Mouse (Mus musculus): Measurements from ENCODE around the gene Gm49320. TPM values are rescaled to one million over a fixed set of nuclear protein-coding genes. Genes with fewer than 3 reads are reported as not detected.
A peak's percentile ranks its signal among the peaks of the same experiment; 100 is the strongest.

The Gm49320 gene
- polyA plus RNA-seq (2012; rRNA removed), result 6.1 and 6.3 TPM in 2 replicates

DNA sequence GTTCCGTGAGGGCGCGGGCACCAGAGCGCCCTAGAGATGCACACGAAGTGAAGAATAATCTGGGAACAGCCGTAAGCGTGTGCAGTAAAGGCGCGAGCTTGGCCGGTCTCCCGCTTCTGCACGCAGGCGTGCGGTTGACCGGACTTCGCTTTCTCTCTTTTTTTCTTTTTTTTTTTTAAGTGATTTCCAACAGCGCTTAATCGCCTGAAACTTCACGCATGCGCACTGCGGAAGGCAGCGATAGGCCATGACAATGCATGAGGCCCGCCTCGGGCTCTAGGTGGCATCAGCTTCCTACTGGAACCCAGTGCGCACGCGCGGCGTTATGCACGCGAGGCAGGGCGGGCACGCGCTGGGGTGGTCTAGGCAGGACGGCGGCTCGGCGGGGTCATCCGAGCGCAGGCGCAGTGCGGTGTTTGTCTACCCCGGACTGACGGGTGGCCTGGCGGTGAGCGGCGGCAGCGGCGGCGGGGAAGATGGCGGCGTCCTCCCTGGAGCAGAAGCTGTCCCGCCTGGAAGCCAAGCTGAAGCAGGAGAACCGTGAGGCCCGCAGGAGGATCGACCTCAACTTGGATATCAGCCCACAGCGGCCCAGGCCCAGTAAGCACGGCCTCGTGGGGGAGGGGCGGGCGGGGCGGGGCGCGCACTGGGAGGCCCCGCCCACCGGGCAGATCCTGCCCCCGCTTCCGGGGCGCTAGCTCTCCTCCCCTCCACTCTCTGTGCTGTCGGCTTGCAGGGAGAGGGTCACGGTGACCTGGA, at the start of gene Gm49320, which contains the start of gene Map2k7:
Gm49320 (plus strand) TSS at position 432 of the 759 bp plus-strand sequence.
Map2k7 (plus strand) TSS at position 307 of the 759 bp plus-strand sequence.
- peak; percentile 99 to 100 for DNase-seq (ENCODE audit: extremely low spot score in 1 of 2, low spot score in 1 of 2)

DNA sequence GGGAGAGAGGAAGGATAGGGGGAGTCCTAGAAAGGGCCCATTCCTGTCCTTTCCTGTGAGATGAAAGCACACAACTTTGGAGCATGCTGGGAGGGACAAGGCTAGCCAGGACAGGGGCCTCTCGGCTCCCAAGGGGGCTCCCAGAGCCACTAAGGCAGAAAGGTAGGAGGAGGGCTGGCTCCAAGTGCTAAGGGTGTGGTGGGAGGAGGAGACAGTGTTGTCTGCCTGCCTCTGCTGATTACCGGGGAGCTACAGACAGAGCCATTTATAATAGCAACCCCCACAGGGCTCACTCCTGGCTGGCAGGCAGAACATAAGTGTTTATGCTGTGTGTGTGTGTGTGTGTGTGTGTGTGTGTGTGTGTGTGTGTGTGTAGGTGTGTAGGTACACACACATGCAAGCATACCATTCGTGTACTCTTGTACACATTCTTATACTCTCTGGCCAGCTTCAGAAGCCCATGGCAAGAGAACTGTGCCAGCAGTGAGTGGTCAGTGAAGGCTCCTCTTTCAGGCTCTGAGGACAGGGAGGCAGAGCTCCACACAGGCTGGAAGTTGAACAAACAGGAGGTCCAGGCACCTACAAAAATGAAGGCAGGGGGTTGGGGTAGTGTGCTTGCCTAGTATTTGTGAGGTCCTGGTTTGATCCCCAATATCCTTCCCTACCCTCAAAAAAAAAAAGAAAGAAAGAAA, 49.5 kb upstream of the Gm49320 start:
- DNase-seq (ENCODE audit: extremely low spot score in 1 of 2, low spot score in 1 of 2), result no peak

DNA sequence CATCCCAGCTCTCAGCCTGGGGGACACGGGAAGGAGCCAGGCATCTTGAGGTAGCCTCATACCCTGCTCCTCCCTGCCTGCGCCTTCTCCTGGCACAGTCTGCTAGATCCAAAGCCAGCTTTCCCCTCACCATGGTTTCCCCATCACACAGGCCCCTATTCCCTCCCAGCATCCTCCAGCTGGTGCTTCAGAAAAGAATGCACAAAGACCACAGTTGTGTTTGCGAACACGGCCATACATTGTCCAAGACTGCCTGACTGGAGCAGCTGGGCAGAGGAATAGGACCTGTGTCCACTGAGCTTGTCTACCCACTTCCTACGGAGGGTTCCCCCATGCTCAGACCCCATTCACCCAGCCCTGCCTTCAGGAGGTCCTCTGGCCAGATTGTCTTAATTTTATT, 46.4 kb upstream of the Gm49320 start:
- no peak for DNase-seq (ENCODE audit: extremely low spot score in 1 of 2, low spot score in 1 of 2)

DNA sequence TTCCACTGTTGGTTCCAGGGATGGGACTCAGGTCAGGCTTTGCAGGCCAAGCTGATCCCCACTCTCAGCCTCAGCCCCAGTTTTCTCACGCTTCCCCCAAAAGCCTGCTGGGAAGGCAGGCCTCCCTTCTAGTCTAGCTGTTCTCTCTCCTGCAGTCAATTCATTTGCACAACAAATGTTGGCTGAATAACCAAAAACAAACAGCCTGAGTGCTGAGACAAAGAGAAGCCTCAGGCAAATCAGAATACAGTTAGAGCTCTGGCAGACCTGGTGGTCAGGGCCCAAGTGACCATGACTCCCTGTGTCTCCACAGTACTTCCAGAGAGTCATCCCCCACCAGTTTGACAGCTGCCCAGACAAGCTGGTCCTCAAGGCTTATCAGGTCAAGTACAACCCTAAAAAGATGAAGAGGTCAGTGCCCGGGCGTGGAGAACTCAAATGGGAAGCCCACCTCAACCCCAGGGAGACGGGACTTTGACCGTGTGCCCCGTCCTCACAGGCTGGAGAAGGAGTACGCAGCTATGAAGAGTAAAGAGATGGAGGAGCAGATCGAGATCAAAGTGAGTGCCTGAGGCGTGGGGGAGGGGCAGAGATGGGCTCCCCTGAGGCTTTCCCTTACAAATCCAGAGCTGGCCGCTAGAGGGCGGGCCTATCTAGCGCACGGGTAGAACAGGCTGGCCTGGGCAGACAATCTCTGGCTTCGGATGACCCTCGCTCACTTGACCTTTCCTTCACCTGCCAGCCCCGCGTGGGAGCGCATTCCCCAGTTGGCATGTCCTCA, 45.7 kb upstream of the Gm49320 start:
- peak; percentile 77 to 96 for DNase-seq (ENCODE audit: extremely low spot score in 1 of 2, low spot score in 1 of 2)

DNA sequence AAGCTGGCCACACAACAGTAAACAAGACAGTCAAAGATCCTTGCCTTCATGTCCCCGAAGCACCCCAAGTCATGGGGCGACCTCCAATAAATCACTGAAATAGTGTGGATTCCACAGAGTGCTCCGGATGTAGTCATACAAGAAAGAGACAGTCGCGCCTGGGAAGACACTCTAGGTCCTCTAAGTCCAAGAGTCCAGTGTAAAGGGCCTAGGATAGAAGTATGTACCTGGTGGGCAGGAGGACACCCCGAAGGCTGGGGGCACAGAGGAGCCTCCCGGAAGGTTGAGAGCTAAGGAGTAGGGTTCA, 45.1 kb upstream of the Gm49320 start:
- no peak for DNase-seq (ENCODE audit: extremely low spot score in 1 of 2, low spot score in 1 of 2)

DNA sequence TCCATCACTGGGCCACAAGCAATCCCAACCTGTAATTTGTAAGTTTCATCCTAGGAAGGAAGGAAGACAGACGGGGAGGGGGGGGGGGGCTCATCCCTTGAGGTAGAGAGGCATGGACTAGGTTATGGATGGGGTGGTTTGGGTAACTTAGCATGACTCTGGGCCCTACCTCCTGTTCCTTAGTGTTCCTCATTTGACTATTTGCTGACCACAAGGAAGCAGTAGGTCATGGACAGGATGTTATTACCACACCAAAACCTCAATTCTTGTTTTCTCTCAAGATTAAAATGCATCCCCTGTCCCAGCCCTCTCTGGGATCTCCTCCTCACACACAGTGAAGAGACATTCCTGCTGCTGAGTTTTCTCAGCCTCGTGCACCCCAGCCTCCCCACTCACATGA, 37.3 kb upstream of the Gm49320 start:
- no peak for DNase-seq (ENCODE audit: extremely low spot score in 1 of 2, low spot score in 1 of 2)

DNA sequence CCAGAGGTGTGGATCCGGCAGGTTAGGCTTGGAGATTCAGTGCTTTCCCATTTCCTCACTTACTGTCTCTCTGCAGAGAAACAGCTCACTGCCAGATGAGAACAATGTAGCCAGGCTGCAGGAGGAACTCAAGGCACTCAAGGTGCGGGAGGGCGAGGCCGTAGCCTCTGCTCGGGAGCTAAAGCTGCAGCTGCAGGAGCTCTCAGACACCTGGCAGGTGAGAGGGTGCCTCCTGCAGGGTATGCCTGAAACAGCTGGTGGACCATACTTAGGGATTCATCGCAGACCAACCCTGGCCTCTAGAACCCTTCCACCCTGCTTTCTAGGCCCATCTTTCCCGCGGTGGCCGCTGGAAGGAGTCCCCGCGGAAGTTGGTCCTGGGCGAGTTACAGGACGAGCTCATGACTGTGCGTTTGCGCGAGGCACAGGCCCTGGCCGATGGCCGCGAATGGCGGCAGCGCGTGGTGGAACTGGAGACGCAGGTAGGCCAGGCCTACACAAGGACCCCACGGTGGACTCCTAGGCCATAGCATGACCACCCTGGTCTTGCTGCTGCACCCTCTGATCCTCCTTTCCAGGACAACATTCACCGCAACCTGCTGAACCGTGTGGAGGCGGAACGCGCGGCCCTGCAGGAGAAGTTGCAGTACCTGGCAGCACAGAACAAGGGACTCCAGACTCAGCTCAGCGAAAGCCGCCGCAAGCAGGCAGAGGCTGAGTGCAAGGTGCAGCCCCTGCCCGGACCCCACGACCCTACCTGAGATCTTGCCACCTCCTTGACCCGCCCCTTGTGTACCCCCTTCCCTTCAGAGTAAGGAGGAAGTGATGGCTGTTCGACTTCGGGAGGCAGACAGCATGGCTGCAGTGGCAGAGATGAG, 33.2 kb upstream of the Gm49320 start:
- DNase-seq (ENCODE audit: extremely low spot score in 1 of 2, low spot score in 1 of 2), result no peak

DNA sequence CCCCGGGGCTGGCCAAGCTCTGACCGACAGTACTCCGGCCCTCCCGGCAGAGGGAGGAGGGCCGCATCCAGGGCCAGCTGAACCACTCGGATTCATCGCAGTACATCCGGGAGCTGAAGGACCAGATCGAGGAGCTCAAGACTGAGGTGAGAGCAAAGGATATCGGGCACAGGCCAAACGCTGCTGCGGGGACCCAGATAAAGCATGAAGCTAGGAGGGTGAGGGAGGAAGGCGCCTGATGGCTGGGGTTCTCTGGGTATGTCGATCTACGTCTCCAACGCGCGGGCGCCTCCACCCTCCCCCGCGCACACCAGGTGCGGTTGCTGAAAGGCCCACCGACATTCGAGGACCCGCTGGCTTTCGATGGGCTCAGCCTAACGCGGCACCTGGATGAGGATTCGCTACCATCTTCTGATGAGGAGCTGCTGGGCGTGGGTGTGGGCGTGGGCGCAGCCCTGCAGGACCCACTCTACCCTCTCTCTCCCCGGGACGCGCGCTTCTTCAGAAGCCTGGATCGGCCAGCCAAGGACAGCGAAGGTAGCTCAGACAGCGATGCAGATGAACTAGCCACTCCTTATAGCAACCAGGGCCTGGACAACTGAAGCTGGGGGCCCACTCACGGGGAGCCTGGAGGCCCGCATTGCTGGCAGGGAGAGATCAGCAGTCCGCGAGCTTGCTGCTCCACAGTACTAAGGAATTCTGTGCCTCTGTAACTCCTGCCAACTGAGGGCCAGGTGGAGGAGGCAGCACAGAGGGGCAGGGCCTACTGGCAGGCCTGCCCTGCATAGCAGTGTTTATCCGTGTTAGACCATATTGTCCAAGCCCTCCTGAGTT, 32.3 kb upstream of the Gm49320 start:
- no peak for DNase-seq (ENCODE audit: extremely low spot score in 1 of 2, low spot score in 1 of 2)

DNA sequence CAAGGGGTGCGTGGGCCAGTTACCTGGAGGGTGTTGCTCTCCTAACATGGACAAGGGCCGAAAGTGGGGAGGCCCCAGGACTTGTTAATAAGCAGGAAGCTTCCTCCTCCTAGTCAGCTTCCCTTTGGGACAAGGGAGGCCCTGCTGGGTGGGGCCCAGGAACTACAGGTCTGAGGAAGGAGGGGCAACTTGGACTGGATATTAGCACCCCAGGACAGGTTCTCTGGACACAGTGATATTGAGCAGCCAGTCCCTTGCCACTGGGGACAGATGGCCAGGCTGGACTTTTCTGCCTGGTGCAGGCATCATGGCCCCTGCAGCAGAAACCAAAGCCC, 31.7 kb upstream of the Gm49320 start:
- no peak for DNase-seq (ENCODE audit: extremely low spot score in 1 of 2, low spot score in 1 of 2)

DNA sequence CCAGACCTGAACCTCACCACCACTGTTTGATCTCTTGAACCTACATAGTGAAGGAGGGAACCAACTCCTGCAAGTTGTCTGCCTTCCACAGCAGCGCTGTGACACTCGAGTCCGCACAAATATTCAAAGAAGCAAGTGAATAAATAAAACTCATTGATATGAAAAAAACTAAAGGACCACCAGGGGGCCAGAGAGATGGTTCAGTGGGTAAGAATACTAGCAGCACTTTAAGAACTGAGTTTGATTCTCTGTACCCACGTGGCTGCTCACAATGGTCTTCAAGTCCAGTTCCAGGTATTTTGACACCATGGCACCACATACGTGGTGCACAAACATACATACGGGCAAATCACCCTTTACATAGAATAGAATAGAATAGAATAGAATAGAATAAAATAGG, 27.6 kb upstream of the Gm49320 start:
- DNase-seq (ENCODE audit: extremely low spot score in 1 of 2, low spot score in 1 of 2), result no peak

DNA sequence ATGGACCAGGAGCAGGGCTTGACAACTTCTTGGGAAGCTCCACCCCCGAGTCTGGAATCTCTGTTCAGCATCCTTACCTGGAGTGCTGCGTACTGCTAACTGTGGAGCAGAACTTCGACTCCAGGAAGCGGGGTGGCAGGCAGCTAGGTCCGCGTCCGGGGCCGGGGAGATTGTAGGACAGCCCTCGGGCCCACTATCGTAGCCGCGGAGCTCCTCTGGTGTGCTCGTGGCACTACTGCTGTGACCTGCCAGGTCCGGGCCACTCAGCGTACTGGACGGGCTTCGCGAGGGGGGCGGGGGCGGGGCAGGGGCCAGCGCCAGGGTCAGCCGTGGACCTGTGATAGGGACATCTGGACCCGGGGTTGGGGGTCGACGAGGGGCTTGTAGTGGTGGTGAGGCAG, 25.9 kb upstream of the Gm49320 start:
- DNase-seq (ENCODE audit: extremely low spot score in 1 of 2, low spot score in 1 of 2), result no peak

DNA sequence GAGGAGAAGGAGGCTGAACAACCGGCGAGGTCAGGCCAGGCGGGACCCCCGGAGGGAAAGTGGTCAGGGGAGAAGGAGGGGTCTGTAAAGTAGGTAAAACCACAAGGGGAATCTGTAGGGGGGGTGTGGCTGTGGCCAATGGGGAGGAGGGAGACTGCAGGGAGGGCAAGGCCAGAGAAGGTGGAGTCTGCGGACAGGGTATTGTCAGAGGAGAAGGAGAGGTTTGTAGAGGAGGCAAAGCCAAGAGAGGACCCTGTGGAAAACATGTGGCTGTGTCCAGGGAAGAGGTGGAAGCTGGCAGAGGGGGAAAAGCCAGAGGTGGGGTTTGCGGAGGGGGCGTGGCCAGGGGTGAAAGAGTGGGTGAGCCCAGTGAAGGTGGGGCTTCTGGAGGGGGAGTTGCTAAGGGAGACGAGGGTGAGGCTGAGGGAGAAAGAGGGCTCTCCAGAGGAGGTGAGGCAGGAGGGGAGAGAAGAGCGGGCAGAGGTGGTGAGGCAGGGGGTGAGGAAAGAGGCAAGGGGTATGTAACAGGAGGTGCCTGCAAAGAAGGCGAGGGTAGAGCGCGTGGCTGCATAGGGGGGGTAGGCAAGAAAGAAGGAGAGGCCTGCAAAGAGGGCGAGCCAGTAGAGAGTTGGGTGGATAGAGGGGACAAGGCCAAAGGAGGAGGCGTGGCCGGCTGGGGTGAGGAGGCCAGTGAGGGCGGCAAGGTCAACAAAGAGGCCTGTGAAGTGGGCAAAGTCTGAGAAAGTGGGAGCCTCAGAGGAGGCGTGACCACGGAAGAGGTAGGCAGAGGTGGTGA, 25.3 kb upstream of the Gm49320 start:
- no peak for DNase-seq (ENCODE audit: extremely low spot score in 1 of 2, low spot score in 1 of 2)

DNA sequence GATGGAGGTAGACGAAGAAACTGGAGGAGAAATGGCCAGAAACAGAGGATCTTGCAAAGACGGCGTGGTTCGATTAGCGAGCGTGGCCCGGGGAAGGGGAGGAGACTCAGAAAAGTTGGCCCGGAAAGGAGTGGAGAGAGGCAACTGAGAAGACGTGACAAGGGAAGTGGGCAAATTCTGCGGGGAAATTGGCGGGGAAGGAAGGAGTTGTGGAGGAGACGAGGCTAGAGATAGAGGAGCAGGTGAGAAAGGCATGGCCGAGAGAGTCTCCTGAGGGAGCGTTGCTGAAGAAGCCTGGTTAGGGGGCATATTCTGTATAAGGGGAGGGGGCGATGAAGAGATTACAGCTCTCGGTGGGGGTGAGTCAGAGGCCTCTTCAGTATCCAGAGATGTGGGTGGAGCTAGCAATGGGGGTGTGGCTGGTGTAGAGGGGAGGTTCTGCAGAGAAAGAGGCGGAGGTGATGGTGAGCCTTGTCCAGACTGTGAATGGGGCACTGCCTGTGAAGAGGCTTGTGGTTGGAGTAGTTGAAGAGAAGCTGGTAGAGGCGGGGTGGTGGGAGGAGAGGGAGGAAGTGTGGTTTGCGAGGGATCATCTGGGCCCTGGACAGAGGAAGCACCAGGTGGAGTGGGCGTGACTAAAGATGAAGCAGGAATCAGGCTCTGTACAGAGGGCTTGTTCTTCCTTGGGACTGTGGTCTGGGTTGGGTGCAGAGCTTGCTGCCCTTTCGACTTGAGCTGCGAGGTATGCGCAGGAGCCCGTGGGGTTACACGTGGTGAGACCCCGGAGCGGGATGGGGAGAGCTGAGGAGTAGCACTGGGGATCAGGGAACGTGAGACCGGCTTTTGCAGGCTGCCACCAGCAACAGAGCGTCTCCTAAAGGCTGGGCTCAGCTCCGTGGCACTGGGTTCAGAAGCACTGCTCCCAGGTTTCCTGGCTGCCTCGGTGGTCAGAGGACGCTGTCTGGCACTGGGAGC, 24.4 kb upstream of the Gm49320 start:
- no peak for DNase-seq (ENCODE audit: extremely low spot score in 1 of 2, low spot score in 1 of 2)

DNA sequence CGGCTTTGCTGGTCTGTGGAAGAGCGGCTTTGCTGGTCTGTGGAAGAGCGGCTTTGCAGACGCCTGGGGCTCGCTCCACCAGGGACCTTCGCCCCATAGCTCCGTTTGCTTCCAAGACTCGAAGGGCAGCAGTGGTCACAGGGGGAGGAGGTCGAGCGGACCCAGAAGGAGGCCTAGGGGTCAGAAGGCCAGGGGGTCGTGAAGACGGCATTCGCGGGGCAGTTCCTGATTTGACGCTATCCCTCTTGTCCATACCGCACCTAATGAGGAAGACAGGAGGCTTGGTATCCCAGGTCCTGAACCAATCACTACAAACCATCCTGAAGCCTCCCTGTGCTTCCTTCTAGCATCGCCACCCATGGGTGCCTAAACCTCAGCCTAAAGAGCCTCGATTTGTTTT, 22.4 kb upstream of the Gm49320 start:
- no peak for DNase-seq (ENCODE audit: extremely low spot score in 1 of 2, low spot score in 1 of 2)

DNA sequence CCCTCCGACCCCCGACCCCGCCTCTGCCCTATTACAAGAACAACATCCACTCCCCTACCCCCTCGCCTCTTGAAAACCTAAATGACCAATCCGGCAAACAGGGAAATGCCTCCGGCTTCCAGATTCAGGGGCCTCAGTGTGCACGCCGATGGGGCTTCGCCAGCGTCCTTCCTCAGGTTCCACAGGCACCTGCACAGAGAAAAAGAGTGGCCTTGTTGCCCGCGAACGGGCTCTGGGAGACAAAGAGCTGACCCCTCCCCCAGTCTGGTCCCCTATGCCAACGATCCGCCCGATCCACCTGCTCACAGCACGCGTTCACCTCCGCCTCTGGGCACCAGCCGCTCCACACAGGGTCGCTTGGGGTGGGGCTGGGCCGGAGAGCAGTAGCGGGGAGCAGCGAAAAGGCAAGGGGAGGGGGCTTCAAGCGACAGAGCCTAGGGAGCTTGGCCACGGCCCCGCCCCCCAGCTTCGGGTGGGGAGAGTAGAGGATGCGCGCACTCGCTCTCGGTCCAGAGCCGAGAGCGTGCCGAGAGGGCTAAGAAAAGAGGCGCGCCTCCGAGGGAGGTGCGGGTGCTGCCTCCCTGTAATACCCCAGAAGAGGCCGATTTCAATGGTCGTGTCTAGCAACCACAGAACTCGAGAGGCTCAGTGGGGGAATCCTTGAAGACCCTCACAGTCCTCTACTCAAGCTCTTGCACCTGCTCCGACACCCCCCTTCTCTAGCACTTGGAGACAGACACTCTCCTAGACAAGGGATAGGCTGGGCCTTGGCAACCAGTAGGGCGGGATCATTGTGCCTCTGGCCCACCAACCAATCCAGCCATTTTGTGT, 21.7 kb upstream of the Gm49320 start, which contains the start of gene Prr36:
Prr36 (minus strand) TSS at position 669 of the 831 bp plus-strand sequence.
- DNase-seq (ENCODE audit: extremely low spot score in 1 of 2, low spot score in 1 of 2), result no peak

DNA sequence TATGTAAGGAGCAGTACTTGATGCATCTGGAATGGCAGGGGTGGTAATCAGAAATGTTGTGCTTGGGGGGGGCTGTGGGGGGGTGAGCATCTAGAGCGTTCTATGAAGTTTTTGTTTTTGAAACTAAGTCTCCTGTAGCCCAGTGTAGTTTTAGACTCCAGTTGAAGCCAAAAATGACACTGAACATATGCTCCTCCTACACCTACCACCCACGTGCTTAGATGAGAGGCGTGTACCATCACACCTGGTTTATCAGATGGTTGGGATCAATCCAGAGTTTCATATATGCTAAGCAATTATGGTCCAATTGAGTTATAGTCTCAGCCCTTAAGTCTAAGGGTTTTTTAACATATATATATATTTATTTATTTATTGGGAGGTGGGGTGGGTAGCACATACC, 19.0 kb upstream of the Gm49320 start:
- peak in 1 of 2 experiments; percentile 54 for DNase-seq (ENCODE audit: extremely low spot score in 1 of 2, low spot score in 1 of 2)

DNA sequence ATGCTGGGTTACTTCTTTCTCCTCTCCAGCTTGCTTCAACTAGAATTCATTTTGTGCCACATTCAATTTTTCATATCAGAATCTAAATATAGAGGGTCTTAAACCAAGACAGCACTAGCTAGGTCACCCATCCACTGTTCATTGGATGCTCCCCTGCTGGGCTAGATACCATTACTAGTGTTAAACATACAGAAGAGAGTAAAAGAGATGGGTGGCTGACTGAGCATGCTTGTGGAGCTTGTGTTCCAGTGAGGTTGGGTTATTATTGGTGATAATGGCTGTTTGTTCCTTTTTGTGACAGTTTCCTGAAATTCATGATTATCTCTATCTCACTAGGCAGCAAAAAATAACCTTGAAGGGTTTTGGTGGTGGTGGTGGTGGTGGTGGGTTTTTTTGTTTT, 16.6 kb upstream of the Gm49320 start:
- no peak for DNase-seq (ENCODE audit: extremely low spot score in 1 of 2, low spot score in 1 of 2)

All from frontal cortex, adult 2 months (tissue).